Mouse (Mus musculus): Measurements from ENCODE around the gene Arhgap22.

Gene Arhgap22

GRCm38 (mm10) chr14:33213823-33214766 lies at the start of gene Arhgap22:
Gene Arhgap22, plus strand, starts transcription at chr14:33214026.
- DNase-seq (ENCODE audit: low spot score in 2 of 2) = peak; percentile 91 to 92

GRCm38 (mm10) chr14:33168750-33169149 lies 45.1 kb upstream of the Arhgap22 start:
- no peak for DNase-seq (ENCODE audit: low spot score in 2 of 2)

- DNase-seq (ENCODE audit: low spot score in 2 of 2) = no peak
These were observed 41.9 kb upstream of the Arhgap22 start for GRCm38 (mm10) chr14:33171942-33172341.

- DNase-seq (ENCODE audit: low spot score in 2 of 2) = no peak
These were observed 38.6 kb upstream of the Arhgap22 start for GRCm38 (mm10) chr14:33175059-33175821.

GRCm38 (mm10) chr14:33180102-33180501 lies 33.7 kb upstream of the Arhgap22 start:
- no peak for DNase-seq (ENCODE audit: low spot score in 2 of 2)

GRCm38 (mm10) chr14:33185068-33185800 lies 28.6 kb upstream of the Arhgap22 start, which contains the start of gene Wdfy4:
Gene Wdfy4, minus strand, starts transcription at chr14:33185508.
- no peak for DNase-seq (ENCODE audit: low spot score in 2 of 2)

GRCm38 (mm10) chr14:33187201-33187600 lies 26.6 kb upstream of the Arhgap22 start:
- DNase-seq (ENCODE audit: low spot score in 2 of 2) = no peak

- DNase-seq (ENCODE audit: low spot score in 2 of 2) = no peak
These were observed 24.6 kb upstream of the Arhgap22 start for GRCm38 (mm10) chr14:33189230-33189629.

GRCm38 (mm10) chr14:33189849-33190423 lies 23.9 kb upstream of the Arhgap22 start:
- no peak for DNase-seq (ENCODE audit: low spot score in 2 of 2)

- DNase-seq (ENCODE audit: low spot score in 2 of 2) = no peak
These were observed 23.2 kb upstream of the Arhgap22 start for GRCm38 (mm10) chr14:33190646-33191045.

GRCm38 (mm10) chr14:33193762-33194161 lies 20.1 kb upstream of the Arhgap22 start:
- DNase-seq (ENCODE audit: low spot score in 2 of 2) = no peak

- DNase-seq (ENCODE audit: low spot score in 2 of 2) = no peak
These were observed 19.6 kb upstream of the Arhgap22 start for GRCm38 (mm10) chr14:33194241-33194640.

GRCm38 (mm10) chr14:33202161-33202560 lies 11.7 kb upstream of the Arhgap22 start:
- no peak for DNase-seq (ENCODE audit: low spot score in 2 of 2)

GRCm38 (mm10) chr14:33202885-33203284 lies 10.9 kb upstream of the Arhgap22 start:
- no peak for DNase-seq (ENCODE audit: low spot score in 2 of 2)

GRCm38 (mm10) chr14:33203777-33204176 lies 10.0 kb upstream of the Arhgap22 start:
- DNase-seq (ENCODE audit: low spot score in 2 of 2) = no peak

GRCm38 (mm10) chr14:33205280-33205965 lies 8.4 kb upstream of the Arhgap22 start:
- DNase-seq (ENCODE audit: low spot score in 2 of 2) = no peak

GRCm38 (mm10) chr14:33207011-33207410 lies 6.8 kb upstream of the Arhgap22 start:
- no peak for DNase-seq (ENCODE audit: low spot score in 2 of 2)

GRCm38 (mm10) chr14:33208331-33208730 lies 5.5 kb upstream of the Arhgap22 start:
- DNase-seq (ENCODE audit: low spot score in 2 of 2) = no peak

- no peak for DNase-seq (ENCODE audit: low spot score in 2 of 2)
These were observed 3.0 kb upstream of the Arhgap22 start for GRCm38 (mm10) chr14:33210806-33211205.

- no peak for DNase-seq (ENCODE audit: low spot score in 2 of 2)
These were observed 1.4 kb upstream of the Arhgap22 start for GRCm38 (mm10) chr14:33212271-33212957.
